Mouse (Mus musculus) NIH3T3 (cell line): Measurements from ENCODE around the gene Nodal.
"Not testable (repeated sequence)": the region's sequence is repeated elsewhere in the genome, so short reads cannot be mapped to it uniquely, and the experiment has no call there.

Source experiments
- DNase-seq: peaks from one replicate; pipeline ENCODE4 v3.0.0-alpha.2; 2012; ENCODE audit warnings: low read depth

Gene Nodal

DNA sequence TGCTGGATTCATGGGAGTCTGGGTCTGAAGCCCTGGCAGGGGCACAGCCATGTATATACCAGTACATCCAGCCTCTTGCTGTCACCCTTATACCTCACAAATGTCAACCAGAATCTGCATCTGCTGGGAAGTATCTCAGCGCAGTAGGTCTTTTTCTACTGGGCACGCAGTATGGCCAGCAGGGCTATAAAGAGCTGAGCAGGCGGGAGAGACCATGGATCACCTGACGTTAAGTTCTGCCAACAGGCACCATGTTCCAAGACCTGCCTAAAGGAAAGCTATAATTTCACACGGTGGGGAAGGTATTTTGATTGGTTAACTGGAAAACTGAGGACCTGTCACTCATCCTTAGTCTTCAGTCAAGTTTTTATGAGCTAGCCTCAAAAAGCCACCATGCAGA, 11.3 kb downstream of the Nodal start:
- no peak for DNase-seq

DNA sequence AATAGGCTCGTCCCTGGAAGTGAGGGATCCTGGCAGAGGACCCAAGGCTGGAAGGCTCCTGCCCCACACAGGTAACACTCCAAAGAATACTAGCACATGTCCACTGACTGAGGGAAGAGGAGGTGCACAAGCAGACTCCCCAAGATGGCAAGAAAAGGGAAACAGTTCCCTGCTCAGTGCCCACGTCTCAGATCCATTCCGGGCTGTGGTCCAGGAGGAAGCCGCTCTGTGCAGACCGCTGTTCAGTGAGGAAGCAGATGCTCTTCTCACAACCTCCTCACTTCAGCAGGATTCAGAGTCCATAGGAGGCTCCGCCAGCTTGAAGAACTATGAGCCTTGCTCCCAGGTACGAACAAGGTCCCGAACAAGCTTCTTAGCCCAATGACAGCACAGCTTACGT, 13.6 kb downstream of the Nodal start:
- DNase-seq, result no peak

DNA sequence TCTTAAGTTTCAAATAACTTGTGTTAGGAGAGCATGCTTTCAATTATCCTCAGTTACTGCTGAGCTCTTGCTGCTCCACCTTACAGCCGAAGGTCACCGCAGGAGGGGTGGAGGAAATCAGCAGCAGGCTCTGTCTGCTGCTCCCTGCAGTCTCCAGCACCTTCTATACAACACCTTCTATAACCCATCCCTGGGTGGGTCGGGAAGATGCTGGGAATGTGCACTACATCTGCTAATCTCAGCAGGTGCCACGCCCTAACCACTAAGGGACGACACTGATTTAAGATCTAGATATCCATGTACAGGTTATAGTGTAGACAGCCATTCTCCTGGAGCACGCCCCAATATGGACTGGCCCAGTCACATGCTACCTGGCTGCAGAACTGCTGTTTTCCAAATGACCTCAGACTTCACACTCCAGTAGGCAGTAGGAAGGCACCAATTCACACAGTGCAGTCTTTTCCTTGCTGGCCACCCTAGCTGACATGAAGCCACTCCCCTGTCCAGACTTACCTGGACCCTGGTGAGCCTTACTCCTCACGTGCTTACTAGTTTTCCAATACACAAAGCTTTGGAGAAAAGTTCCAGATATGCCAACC, 22.5 kb downstream of the Nodal start:
- no peak for DNase-seq

DNA sequence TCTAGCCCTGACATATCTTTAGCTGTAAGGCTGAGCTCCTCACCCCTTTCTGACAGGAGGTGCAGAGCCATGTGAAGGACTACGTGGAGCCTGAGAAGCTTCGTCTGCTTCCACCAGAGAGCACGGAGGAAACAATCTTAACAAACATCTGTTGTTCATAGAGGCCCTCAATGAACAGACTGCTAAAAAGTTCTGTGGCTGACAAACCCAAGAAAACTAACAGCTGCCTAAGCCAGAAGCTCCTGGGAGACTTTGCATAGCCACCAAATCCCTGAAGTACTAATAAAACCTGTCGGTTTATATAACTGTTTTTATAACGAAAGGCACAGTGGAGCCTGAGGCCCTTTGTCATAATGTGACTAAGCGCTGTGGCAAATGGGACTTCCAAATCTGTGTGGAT, 25.7 kb downstream of the Nodal start:
- DNase-seq, result no peak

DNA sequence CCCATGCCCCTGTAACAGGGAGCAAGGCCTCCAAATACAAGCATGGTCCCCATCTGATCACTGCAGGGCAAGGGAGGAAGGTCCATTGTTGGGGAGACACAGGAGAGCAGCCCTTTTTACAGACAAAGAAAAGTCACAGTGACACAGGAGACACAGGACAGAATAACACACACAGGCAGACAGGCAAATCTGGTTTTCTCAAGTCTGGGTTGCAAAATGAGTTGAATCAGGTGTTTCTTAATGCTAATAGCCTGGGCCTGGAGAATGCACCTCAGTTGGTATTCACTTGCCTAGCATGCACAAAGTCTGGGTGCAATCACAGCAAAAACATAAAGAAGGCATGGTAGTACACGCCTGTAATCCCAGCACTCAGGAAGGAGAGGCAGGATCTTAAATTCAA, 26.1 kb downstream of the Nodal start:
- DNase-seq, result no peak

DNA sequence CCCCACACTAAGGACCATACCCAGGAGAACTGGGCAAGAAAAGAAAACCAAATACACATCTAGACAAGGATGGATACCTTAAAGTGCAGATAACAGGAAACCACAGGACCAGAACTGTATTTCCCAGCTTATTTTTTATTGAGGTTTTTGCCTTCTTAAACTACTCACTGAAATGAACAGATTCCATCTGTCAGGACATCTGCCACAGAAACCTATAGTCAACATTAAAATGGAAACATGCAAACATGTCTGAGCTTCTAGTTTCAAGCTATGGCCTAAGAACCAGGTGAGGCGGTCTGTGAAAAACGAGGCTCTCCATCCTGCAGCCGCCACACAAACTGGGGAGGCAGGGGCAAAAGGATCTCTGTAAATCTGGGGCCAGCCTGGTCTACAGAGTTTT, 27.2 kb downstream of the Nodal start:
- no peak for DNase-seq

DNA sequence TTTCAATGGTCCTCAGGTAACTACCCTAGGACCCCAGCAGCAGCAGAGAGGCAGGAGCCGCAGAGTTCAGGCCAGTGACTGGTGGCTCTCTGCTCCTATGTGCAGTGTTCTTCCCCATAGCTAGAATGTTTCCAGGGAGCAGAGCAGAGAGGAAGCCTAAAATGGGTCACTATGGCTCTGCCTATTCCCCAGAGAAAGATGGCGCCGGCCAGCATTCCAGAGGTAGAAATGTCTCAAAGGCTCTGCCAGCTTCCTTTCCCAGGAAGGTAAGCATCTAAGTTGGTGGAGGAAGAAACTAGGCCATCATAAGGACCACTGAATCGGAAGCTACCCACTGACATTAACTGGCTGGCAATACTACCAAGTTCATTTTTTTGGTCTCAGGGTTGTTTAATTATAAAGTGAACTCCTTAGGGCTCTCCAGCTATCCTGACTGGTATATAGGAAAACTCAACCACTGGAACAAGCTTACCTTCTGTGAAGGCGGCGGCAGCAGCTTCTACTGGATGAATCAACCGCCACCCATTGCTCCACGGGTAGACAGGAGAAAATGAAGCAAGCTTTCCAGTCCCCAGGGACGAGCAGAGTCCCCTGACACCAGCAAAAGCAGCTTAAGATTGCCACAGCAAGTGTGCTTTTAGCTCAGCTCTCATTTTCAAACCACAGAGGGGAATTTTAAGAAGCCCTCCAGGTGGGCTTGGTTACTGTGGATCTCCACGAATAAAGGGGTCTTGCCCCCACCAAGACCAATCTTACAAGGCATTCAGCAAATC, 30.0 kb downstream of the Nodal start:
- no peak for DNase-seq

DNA sequence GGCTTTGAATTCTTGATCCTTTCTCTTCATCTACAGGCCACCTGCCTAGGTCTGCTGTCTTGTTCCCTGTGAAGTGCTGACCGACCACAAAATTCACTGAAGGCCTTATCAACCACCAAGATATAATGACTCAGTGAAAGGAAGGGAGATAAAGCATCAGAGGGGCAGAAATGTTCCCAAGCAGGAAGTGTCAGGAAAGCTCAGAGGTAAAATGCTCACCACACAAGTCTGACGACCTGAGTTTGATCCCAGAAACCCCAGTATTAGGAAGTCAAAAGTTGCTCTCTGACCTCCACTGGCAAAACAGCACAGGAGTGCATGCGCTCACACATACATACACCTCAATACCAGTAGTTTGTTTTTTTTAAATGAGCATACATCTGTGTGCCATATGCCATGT, 31.1 kb downstream of the Nodal start:
- no peak for DNase-seq

DNA sequence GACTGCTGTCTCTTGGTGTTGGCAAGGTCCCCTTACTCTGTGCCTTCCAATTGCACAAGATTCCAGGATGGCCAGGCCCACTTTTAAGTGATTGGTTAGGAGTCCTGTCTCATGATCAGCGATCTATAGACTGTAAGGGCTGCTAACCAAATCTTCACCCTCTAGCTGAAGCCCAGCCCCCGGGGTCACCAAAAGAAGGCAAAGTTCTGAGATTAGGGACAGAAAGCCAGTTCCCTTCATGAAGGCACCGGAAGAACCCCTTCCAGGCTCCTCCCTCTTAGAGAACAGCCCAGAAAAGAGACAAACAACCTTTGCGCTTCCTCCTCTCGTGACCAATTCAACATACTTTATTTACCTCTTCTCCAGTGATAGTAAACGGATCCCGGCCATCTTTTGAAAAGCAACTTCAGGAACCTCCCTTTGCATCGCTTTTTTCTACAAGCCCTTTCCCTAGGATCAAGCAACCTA, 33.7 kb downstream of the Nodal start:
- peak; percentile 80 for DNase-seq

DNA sequence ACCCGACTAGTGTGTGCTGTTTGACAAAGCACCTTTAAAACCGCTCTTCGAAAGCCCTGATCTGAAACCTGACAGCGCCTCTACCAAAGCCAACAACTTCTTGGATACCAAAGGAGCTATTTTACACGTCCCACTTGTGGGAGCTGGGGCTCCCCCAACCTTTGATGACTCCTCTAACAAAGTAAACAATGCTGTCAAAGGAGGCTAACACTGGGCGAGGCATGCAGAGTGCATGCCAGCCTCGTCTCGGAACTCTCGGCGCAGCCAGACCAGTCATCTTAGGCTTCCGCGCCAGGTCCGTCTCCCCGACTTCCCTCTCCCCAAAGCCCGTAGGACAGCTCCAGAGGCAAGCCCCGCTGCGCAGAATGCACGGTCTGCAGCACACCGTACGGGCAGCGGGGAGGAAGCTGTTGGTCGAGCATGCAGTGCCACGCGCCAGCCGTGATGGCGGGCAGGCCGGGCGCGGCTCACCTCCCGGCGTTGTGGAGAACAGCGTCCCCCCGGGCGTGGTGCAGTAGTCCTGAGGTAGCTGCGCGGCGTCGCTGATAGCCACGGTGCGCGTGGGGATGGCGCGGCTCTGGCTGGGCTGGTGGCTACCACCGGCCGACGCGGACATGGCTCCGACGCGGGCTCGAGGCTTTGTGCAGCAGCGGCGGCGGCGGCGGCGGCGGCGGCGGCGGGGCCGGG, 34.3 kb downstream of the Nodal start:
- peak; percentile 47 for DNase-seq

DNA sequence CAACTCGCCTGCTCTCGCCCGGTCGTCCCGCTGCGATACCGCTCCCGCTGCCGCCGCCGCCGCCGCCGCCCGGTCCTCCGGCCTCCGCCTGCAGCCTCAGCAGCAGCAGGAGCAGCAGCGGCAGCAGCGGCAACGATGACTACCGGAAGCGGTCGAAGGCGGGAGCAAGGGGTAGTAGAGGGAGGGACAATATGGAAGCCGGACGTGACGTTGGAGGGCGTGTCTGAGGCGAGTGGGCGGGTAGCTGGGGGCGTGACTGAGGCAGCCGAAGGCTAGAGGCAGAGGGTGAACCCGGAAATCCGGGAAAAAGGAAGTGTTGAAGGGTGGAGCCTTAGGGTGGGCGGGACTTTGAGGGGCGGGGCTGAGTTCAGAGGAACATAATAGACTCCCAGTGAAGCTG, 34.9 kb downstream of the Nodal start, which contains the start of gene Eif4ebp2:
Gene Eif4ebp2 (minus strand): TSS at position 17 of the 400 bp plus-strand sequence.
- DNase-seq, result peak; percentile 99

DNA sequence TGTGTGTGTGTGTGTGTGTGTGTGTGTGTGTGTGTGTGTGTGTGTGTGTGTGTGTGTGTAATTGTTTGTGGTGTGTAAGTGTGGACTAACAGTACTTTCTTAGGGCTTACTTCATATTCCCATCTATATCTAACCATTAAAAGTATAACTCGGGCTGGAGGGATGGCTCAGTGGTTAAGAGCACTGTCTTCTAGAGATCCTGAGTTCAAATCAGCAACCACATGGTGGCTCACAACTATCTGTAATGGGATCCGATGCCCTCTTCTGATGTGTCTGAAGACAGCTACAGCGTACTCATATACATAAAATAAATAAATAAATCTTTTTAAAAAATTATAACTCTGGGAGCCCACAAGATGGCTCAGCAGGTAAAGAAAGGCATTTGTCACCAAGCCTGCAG, 35.4 kb downstream of the Nodal start:
- DNase-seq, result not testable (repeated sequence)

DNA sequence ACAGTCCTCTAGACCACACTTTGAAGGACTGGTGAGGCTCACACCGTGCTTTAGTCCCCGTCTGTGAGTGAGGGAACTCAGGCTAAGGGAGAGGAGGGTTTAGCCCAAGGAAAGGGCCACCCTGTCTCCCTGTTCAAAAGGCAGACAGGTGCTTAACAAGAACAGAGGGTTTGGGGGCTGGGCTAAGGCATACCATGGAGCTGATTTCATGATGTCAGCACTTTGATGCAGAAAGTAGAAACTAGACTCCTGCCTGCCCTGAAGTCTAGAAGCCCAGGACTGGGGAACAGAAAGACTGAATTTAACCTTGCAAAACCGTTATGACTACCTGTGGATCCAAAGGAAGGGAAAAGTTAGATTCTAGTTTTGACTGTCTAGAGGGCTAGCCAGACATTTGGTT, 39.4 kb downstream of the Nodal start:
- no peak for DNase-seq

DNA sequence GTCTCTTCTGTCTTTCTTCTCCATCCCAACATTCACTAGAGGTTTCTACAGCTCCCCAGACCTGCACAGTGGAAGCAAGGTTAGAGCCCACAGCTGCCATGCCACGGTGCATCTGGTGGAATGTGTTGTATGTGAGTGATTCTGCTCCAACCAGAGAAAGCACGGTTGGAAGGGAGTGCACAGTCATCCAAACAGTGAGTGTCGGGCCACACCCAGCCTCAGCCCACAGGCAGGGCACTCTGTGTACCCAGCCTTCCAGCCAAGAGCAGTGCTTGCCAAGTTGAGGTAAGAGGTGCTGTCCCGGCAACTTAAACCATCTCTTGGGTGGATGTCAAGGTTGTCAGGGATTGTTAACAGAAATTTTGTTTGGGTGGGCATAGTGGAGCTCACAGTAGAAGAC, 47.2 kb downstream of the Nodal start:
- DNase-seq, result peak; percentile 41

DNA sequence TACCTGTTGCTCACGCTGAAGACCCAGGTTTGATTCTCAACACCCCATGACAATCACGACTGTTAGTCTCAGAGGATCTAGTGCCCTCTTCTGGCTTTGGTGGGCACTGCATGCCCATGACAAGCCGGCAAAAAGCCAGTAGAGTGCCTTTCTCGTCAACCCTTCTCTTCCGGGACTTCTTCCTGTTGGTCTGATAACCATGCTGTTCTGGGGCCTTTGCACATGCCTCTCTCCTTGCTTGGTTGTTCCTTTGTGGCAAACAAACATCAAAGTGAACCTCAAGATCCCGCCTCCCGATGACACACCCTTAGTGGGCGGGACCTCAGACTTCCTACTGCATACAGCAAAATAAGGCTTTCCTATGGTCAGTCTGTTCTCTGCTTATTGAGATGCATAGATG, 48.5 kb downstream of the Nodal start:
- DNase-seq, result peak; percentile 27

DNA sequence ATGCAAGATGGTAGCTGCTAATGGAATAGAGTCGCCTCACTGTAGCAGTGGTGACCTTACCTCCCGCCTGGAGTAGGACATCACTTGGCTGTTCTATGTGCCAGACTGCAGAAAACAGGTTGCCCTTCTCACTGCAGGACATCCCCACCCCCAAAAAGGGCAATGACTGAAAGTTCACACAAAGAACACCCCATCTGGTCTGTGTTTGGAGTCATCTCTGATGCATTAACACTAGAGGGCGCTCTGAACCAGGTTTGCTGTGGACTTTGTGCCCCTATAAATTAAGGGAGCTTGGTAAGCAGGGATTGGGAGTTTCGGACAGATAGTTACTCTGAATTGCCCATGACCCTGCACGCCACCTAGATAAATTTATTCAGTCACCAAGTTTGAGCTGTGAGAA, 49.1 kb downstream of the Nodal start:
- peak; percentile 81 for DNase-seq

DNA sequence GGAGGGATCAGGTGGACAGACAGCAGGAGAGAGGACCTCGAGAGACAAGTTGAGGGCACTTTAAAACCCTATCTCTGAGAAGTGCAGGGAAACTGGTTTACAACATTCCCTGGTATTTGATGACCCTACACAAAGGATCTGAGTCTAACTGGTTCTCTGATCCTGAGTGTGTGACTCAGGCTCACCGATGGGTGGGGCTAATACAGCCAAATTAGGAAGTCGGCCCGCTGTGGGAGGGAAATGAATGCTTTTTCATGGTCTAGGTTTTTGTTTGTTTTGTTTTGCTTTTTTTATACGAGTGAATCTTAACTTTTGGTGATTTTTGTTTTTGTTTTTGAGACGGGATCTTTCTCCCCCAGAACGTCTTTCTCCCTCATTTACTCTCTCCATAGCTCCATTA, 51.1 kb downstream of the Nodal start:
- peak; percentile 72 for DNase-seq

DNA sequence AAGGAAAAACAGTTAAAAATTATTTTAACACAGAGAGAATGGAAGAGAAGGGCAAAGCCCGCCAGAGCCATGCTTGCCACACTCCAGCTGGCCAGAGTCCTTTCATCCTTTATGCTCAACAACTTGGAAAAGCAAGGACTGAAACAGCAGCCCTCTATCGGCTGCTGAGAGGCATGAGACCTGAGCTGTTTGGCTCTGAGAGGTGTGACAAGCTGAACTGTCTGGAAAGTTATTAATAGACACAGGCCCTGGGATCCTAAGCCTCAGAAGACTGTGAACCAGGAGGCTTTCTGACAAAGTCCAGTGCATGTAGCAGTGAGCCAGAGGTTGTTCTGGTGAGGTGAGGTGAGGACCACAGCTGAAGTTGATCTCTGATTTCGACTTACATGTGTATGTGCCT, 55.9 kb downstream of the Nodal start:
- no peak for DNase-seq

DNA sequence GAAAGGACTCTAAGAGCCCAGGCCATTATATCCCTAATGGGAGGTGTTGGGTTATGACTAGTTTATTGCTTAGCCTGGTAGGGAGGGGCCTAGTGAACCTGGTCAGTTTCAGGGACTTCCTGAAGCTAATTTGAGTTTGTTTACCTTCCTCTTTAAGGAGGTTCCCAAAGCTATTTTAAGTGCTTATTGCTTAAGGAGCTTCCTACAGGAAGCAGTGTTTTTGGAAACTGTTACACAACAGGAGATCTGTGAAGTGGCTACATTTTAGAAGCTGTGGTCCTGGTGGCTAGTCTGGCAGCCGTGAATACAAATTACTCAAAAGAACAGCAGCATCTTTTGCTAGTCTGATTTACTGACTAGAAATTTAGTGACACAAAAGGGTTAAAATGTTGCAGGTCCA, 56.6 kb downstream of the Nodal start:
- DNase-seq, result no peak
